Mouse (Mus musculus): Measurements from ENCODE around the gene Ccdc171.

GRCm38 (mm10) chr4:83659411-83659810, 134.1 kb downstream of the Ccdc171 start:
- TF ChIP-seq CTCF (IDR thresholded peaks at IDR 0.05; ENCODE audit: low read depth, low read length) (no peak), POLR2A (IDR thresholded peaks at IDR 0.05; ENCODE audit: extremely low read depth, insufficient read depth, low read length) (no peak)

Data from liver, adult 2 months (tissue).